Mouse (Mus musculus) c-Kit-positive CD71-positive TER-119-negative erythroid progenitor cells, embryonic 14.5 days (primary cell): ENCODE measurements around the gene Pi4kb.
"Not testable (repeated sequence)": the region's sequence is repeated elsewhere in the genome, so short reads cannot be mapped to it uniquely, and the experiment has no call there.

Experiments
- DNase-seq: peaks from one replicate; pipeline ENCODE4 v3.0.0-alpha.2; 2013; ENCODE audit warnings: low read depth

The Pi4kb gene

DNA sequence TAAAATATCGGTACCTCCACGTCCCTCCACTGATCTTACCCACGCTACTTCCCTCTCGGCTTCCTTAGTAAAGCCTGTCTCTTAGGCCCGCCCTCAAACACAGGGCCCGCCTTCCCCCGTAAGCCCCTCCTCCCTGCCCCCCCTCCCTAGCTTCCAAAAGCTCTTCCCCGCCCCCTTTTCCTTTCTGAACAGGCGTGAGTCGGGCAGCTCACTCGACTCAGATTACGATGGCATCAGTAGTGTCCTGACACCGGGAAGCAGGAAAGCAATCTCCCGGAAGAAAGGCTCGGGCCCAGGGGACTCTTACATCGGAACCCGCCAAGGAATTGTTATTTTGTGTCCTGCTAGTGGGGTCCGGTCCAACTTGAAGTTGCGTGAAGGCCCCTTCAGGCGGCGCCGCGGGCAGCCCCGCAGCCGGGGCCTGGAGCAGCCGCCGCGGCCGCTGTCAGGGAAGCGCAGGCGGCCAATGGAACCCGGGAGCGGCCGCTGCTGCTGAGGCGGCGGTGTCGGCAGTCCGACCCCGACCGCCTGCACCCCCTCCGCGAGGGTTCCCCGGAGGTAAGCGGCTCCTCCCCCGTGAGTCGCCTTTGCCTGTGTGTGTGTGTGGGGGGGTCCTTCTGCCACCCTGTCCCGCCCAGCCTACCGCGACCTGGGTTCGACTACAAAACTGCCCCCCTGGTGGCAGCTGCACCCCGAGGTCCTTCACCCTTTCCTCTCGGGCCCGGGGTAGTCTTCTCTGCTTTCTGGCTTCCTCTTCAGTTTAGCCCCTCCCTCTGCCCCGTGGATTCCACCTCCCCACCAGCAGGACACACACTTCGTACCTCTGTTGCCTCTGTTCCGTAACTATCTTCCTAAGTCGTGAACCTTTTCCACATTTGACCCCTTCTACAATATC is at the start of gene Pi4kb:
Pi4kb (plus strand) TSS at position 204 of the 895 bp plus-strand sequence.
- DNase-seq = peak; percentile 91

DNA sequence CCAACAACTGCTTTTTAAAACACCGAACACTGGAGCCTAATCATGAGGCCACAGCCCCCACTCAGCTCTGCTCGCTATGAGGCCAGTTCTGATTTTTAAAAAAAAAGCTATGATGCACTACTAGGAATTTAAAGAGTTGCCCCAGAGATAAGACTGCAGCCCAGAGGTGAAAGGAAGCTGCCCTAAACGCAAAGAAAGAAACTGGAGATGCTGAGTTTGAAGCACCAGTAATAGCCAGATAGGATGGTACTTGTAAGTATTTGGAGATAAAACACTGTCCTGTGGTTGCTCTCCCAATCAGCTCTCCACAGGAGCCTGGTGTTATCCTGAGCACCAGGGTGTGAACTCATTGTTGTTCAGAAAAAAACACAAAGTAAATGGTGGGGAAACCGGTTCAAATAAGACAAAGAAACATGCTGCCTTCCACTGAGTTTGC is 48.2 kb upstream of the Pi4kb start:
- not testable (repeated sequence) for DNase-seq

DNA sequence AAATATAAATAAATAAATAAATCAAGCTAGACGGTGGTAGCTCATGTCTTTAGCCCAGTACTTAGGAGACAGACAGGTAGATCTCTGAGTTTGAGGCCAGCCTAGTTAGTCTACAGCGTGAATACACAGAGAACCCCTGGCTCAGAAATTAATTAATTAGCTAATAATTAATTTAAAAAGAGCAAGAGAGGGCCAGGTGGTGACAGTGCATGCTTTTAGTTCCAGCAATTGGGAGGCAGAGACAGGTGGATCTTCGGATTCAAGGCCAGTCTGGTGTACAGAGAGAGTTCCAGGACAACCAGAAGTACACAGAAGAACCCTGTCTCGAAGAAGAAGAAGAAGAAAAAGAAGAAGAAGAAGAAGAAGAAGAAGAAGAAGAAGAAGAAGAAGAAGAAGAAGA is 45.6 kb upstream of the Pi4kb start:
- DNase-seq = not testable (repeated sequence)

DNA sequence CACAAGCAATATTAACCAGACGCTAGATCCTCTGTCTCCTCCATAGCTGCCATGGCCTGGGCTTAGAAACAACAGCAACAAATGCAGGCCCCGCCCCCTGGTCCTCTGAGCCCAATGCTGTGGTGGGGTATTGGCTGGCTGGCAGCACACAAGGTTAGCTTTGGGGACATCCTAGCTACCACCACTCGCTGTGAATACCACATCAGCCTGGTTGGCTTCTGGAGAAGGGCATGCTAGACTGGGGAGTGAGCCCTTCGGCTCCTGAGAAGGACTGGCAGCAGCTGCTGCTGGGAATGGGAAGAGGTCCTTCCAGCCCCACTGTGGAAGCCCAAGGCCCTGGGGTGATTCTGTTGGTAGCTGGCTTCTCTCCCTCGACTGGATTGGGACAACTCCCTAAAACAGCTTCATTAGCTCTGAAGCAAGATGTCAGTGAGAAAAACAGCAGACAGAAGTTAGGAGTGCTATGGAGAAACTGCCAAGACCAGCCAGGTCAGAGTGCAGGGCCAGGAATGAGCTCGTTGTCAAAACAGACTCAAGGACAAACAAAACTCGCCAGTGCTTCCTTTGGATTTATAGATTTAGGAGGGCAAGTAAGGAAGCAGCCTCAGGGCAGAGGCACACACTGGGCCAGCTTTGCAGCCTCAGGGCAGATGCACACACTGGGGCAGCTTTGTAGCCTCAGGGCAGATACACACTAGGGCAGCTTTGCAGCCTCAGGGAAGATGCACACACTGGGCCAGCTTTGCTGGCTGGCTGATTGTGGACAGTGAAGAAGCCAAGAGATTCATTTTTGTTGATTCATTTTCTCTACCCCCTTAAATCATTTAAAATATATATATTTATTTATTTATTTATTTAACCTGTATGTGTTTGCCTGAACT is 43.9 kb upstream of the Pi4kb start:
- DNase-seq = not testable (repeated sequence)

GRCm38 (mm10) chr3:94931427-94932082 is 43.0 kb upstream of the Pi4kb start:
- peak; percentile 57 for DNase-seq

DNA sequence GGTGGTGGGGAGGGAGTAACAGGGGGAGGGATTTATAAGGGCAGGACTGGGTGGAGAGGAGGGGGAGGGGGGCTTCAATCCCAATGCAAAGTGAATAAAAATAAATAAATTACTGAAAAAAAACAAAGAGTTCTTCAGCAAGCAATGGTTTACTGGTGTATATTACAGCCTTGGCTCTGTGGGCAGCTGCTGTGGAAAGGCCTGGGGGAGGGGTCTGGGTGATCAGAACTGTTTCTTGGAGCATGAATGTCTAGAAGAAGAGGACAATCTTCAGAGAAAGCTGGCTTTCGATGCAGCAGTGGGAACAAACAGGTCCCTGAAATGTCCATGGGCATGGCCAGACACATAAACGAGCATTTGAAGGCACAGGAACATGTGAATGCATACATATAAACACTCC is 42.3 kb upstream of the Pi4kb start:
- not testable (repeated sequence) for DNase-seq

DNA sequence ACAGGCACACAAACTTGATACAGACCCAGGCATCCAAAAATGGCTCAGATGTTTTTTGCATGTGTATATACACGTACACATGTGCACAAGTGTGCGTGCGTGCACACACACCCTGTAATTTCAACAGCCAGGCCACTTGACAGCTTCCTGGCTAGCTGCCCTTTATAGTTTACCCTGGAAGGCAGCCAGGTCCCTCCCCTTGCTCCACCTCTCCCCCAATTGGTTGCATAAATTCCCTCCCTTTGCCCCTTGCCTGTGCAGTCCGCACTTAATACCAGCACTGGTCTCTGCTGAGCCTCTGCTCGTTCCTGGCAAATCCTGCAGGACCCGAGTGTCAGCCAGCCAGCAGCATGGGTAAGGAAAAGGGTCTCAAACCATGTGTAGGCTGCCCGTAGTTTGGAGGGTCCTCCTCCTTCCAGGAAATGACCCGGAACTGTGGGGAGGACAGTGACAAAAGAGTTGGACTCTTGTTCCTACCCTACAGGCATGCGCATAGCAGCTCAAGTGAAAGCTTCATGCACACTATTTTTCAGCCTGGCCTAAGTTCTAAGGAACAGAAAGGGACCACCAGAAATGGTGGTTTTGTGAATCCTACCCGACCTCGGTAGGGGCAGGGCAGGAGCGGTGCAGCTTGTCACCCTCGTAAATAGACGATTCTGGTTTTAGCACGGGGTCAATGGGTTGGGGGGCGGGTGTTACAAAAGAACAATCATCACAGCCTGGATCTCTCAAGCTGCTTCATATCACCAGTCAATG is 41.5 kb upstream of the Pi4kb start, which contains the start of gene Selenbp1:
Selenbp1 (plus strand) TSS at position 248 of the 756 bp plus-strand sequence.
- peak; percentile 57 for DNase-seq

- not testable (repeated sequence) for DNase-seq
These were observed 40.9 kb upstream of the Pi4kb start for GRCm38 (mm10) chr3:94933604-94934003.

- DNase-seq = not testable (repeated sequence)
These were observed 40.0 kb upstream of the Pi4kb start for GRCm38 (mm10) chr3:94934564-94934963.

DNA sequence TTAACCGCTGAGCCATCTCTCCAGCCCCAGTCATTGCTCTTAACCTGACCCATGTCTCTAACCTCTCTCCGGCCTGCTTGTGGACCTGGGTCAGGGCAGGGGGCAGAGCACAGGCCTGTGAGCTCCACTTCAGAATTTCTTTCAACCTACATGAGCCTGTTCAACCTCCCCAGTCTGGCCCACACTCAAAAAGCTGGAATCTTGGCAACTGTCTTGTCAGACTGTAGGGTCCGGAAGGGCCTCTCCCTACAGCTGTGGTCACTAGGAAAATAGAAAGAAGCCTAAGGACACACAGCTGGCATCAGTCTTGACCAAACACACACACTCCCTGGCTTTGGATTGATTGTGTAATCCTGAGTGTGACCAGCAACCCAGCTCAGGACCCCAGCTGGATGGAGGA is 39.2 kb upstream of the Pi4kb start:
- not testable (repeated sequence) for DNase-seq

- DNase-seq = not testable (repeated sequence)
These were observed 38.4 kb upstream of the Pi4kb start for GRCm38 (mm10) chr3:94936147-94936546.

- not testable (repeated sequence) for DNase-seq
These were observed 37.3 kb upstream of the Pi4kb start for GRCm38 (mm10) chr3:94937194-94937593.

DNA sequence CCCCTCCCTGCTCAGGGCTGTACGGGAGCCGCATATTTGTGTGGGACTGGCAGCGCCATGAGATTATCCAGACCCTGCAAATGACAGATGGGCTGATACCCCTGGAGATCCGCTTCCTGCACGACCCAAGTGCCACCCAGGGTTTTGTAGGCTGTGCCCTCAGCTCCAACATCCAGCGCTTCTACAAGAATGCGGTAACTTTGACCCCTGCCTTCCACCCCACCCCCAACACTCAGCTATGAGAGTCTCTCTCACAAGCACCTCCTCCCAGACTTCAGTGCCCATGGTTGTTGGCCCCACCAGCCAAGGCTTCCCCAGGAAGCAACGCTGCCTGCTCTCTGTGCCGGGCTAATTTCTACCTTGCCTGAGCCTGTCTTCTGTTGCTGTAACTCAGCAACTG is 34.5 kb upstream of the Pi4kb start:
- not testable (repeated sequence) for DNase-seq

- peak; percentile 66 for DNase-seq
These were observed 32.1 kb upstream of the Pi4kb start for GRCm38 (mm10) chr3:94942211-94942967.

GRCm38 (mm10) chr3:94943706-94944105 is 30.8 kb upstream of the Pi4kb start:
- not testable (repeated sequence) for DNase-seq

DNA sequence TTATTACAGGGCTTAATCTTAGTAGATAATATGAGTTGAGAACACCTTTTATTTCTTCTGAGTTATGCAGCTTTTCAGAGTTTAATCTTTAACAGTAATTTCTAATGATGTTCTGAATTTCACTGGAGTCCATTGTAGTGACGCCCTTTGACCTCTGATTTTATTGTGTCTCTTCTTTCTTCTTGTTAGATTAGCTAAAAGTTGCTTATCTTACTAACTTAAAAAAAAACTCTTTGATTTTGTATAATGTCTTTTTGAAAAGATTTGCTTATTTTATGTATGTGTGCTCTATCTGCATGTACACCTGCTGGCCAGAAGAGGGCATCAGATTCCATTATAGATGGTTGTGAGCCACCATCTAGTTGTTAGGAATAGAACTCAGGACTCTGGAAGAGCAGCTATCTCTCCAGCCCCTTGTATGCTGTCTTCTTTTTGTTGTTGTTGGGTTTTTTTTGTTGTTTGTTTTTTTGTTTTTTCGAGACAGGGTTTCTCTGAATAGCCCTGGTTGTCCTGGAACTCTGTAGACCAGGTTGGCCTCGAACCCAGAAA is 26.4 kb upstream of the Pi4kb start:
- DNase-seq = no peak

DNA sequence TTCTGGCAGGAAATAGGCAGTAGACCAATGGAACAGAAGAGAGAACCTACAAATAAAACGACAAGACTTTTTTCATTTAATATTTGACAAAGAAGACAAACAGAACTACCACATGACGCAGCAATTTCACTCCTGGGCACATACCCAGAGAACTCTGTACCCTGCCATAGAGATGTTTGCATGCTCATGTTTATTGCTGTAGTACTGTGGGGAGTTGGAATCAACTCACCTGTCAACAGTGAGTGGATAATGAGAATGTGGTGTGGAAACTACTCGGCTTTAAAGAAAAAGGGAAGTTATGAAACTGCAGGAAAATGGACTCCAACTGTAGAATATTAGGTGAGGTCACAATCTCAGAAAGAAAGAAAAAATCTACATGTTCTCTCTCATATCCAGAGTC is 24.9 kb upstream of the Pi4kb start:
- no peak for DNase-seq

GRCm38 (mm10) chr3:94952806-94953205 is 21.7 kb upstream of the Pi4kb start:
- no peak for DNase-seq

- no peak for DNase-seq
These were observed 21.2 kb upstream of the Pi4kb start for GRCm38 (mm10) chr3:94953384-94953763.
